Mouse (Mus musculus) CH12.LX (cell line): ENCODE data around the gene Plrg1. TPM values are rescaled to one million over a fixed set of nuclear protein-coding genes. Genes with fewer than 3 reads are reported as not detected.

Experiments
- DNase-seq: peaks from one replicate; pipeline ENCODE4 v3.0.0-alpha.2; 2013; ENCODE audit errors: extremely low read depth
- H3K27ac ChIP-seq: 2 replicates; pipeline ENCODE4 v1.5.1; 2012; ENCODE audit warnings: low read depth, mild to moderate bottlenecking, control low read depth, moderate library complexity; ENCODE audit not compliant: insufficient read depth
- H3K27me3 ChIP-seq: replicated peaks from 2 replicates; pipeline ENCODE3; 2012; ENCODE audit warnings: inconsistent platforms
- H3K36me3 ChIP-seq, 2 experiments: replicated peaks in 1 of 2; 2 replicates each; pipeline versions ENCODE3 to v1.6.1; 2012; ENCODE audit warnings: inconsistent platforms in 1 of 2, low read length in 1 of 2, mild to moderate bottlenecking in 1 of 2, mixed read lengths in 1 of 2, moderate library complexity in 1 of 2; ENCODE audit not compliant: control insufficient read depth in 1 of 2, insufficient read depth in 1 of 2
- H3K4me1 ChIP-seq, 2 experiments: 2 replicates each; pipeline ENCODE4 v1.6.1; 2012; ENCODE audit warnings: inconsistent platforms in 1 of 2, moderate library complexity in 1 of 2; ENCODE audit not compliant: insufficient read depth in 2 of 2, control insufficient read depth in 1 of 2
- H3K4me2 ChIP-seq: 2 replicates; pipeline ENCODE4 v1.6.1; 2012; ENCODE audit warnings: low read depth, mild to moderate bottlenecking, control low read depth; ENCODE audit not compliant: poor library complexity, insufficient read depth, severe bottlenecking
- H3K4me3 ChIP-seq, 3 experiments: fragments of 150-350 bp in 1 of 3; sonication (generic) in 1 of 3; replicated peaks in 1 of 3; 2 replicates each; pipeline versions ENCODE3 to v1.5.1; 2011 to 2012; ENCODE audit warnings: low read depth in 2 of 3, low read length in 2 of 3, mild to moderate bottlenecking in 2 of 3, moderate library complexity in 2 of 3, control low read depth in 1 of 3, improper control_type of control experiment in 1 of 3, inconsistent platforms in 1 of 3, mixed read lengths in 1 of 3; ENCODE audit not compliant: poor library complexity in 1 of 3
- H3K79me2 ChIP-seq: replicated peaks from 2 replicates; pipeline ENCODE4 v1.6.1; 2012; ENCODE audit warnings: mild to moderate bottlenecking, moderate library complexity; ENCODE audit not compliant: control insufficient read depth, poor library complexity, insufficient read depth, severe bottlenecking; ENCODE audit errors: extremely low read depth
- H3K9ac ChIP-seq: 2 replicates; pipeline ENCODE4 v1.6.1; 2012; ENCODE audit warnings: low read depth, mild to moderate bottlenecking, control low read depth, moderate library complexity; ENCODE audit not compliant: insufficient read depth
- H3K9me3 ChIP-seq: replicated peaks from 2 replicates; pipeline ENCODE3; 2012; ENCODE audit warnings: low read length, inconsistent platforms, mixed read lengths
- CHD1 ChIP-seq: IDR thresholded peaks from 2 replicates; pipeline ENCODE4 v1.6.1; 2012; ENCODE audit warnings: low read depth, low read length, improper control_type of control experiment, inconsistent platforms
- CTCF ChIP-seq, 2 experiments: IDR thresholded peaks in 1 of 2; conservative IDR thresholded peaks in 1 of 2; 2 replicates each; pipeline ENCODE4 v1.5.1; 2011 to 2012; ENCODE audit warnings: low read depth in 2 of 2, low read length in 2 of 2, improper control_type of control experiment in 1 of 2, inconsistent platforms in 1 of 2, mild to moderate bottlenecking in 1 of 2, moderate library complexity in 1 of 2
- E2F4 ChIP-seq: IDR thresholded peaks from 2 replicates; pipeline ENCODE4 v1.6.1; 2011; ENCODE audit warnings: low read depth, low read length, improper control_type of control experiment; ENCODE audit not compliant: insufficient replicate concordance
- ETS1 ChIP-seq: conservative IDR thresholded peaks from 2 replicates; pipeline ENCODE4 v1.6.1; 2012; ENCODE audit warnings: low read depth, mild to moderate bottlenecking, inconsistent platforms, low read length, improper control_type of control experiment, moderate library complexity
- GABPA ChIP-seq: IDR thresholded peaks from 2 replicates; pipeline ENCODE4 v1.6.1; 2012; ENCODE audit warnings: low read depth, low read length, improper control_type of control experiment, inconsistent platforms; ENCODE audit not compliant: insufficient replicate concordance
- IRF4 ChIP-seq: IDR thresholded peaks from 2 replicates; pipeline ENCODE4 v1.6.1; 2014; ENCODE audit warnings: low read depth, mild to moderate bottlenecking, inconsistent platforms, low read length, improper control_type of control experiment
- JUND ChIP-seq: conservative IDR thresholded peaks from 2 replicates; pipeline ENCODE4 v1.6.1; 2011; ENCODE audit warnings: low read depth, low read length, improper control_type of control experiment
- MAFK ChIP-seq: IDR thresholded peaks from 2 replicates; pipeline ENCODE4 v1.6.1; 2011; ENCODE audit warnings: low read length, improper control_type of control experiment; ENCODE audit not compliant: insufficient replicate concordance
- MAZ ChIP-seq: IDR thresholded peaks from 2 replicates; pipeline ENCODE4 v1.6.1; 2012; ENCODE audit warnings: low read depth, mild to moderate bottlenecking, inconsistent platforms, low read length, improper control_type of control experiment, moderate library complexity
- MXI1 ChIP-seq: IDR thresholded peaks from 2 replicates; pipeline ENCODE4 v1.6.1; 2011; ENCODE audit warnings: mild to moderate bottlenecking, low read depth, low read length, improper control_type of control experiment
- NRF1 ChIP-seq: IDR thresholded peaks from 2 replicates; pipeline ENCODE4 v1.6.1; 2014; ENCODE audit warnings: low read depth, mild to moderate bottlenecking, inconsistent platforms, low read length, improper control_type of control experiment, moderate library complexity
- SIN3A ChIP-seq: IDR thresholded peaks from 2 replicates; pipeline ENCODE4 v1.6.1; 2012; ENCODE audit warnings: low read length, improper control_type of control experiment, inconsistent platforms
- TBP ChIP-seq: conservative IDR thresholded peaks from 2 replicates; pipeline ENCODE4 v1.6.1; 2011; ENCODE audit warnings: low read depth, low read length, improper control_type of control experiment
- TCF12 ChIP-seq: IDR thresholded peaks from 2 replicates; pipeline ENCODE4 v1.6.1; 2014; ENCODE audit warnings: low read depth, mild to moderate bottlenecking, inconsistent platforms, low read length, improper control_type of control experiment
- ZMIZ1 ChIP-seq: IDR thresholded peaks from 2 replicates; pipeline ENCODE4 v1.6.1; 2012; ENCODE audit warnings: low read depth, mild to moderate bottlenecking, inconsistent platforms, low read length, improper control_type of control experiment
- ZNF384 ChIP-seq: IDR thresholded peaks from 2 replicates; pipeline ENCODE4 v1.6.1; 2012; ENCODE audit warnings: low read depth, low read length, improper control_type of control experiment, inconsistent platforms
- dilution Hi-C: fragments of 300-500 bp; cut with MboI; formaldehyde crosslinking; loops from 2 replicates; pipeline ENCODE4 v1.14.3; 2020; ENCODE audit warnings: low sequenced_read_pairs; ENCODE audit not compliant: extremely low pct_unique_long_range_greater_than_20kb, extremely low pct_ligation_motif_present
- in situ Hi-C: fragments of 300-500 bp; cut with MboI; formaldehyde crosslinking; loops from 3 replicates; pipeline ENCODE4 v1.14.3; 2019; ENCODE audit warnings: low sequenced_read_pairs, low pct_ligation_motif_present, low pct_unique_long_range_greater_than_20kb, mixed read lengths
- polyA plus RNA-seq: library from polyadenylated mRNA; unstranded; fragments of >175 nt; gene quantifications from 2 replicates; pipeline ENCODE4 v1.2.1, GENCODE M21; 2012; ENCODE audit warnings: low read depth; ENCODE audit not compliant: insufficient read length
- total RNA-seq, 2 experiments: library from RNA; depleted of rRNA; stranded (reverse); fragments of 300-350 nt in 1 of 2; fragments of >200 nt in 1 of 2; gene quantifications; 2 replicates each; pipeline ENCODE4 v1.2.3; 2012 to 2014

Plrg1 gene
- total and polyA plus RNA-seq, 3 experiments, result 93.1 to 128 (median 108) TPM

GRCm38 (mm10) chr3:83007557-83007956 lies 47.8 kb upstream of the Plrg1 start, which contains the start of gene Fgg:
Gene Fgg (plus strand): TSS chr3:83007724.
- no peaks in the 10 kb centered on the region for H3K27me3 ChIP-seq
- no peaks in the 10 kb centered on the region for H3K9me3 ChIP-seq
- no peaks in the 10 kb centered on the region for H3K79me2 ChIP-seq
- no peaks in the 10 kb centered on the region for H3K4me1 ChIP-seq
- in situ Hi-C loops, result no loop called here
- no peak within 1 kb of the TSS for H3K4me2 ChIP-seq
- no peaks in the 10 kb centered on the region for H3K36me3 ChIP-seq
- H3K27ac ChIP-seq, result no peak within 1 kb of the TSS
- no peak for DNase-seq
- dilution Hi-C loops, result no loop called here
- H3K4me3 ChIP-seq, result no peak within 1 kb of the TSS
- no peak within 1 kb of the TSS for H3K9ac ChIP-seq
- no peak for TF ChIP-seq E2F4

DNA sequence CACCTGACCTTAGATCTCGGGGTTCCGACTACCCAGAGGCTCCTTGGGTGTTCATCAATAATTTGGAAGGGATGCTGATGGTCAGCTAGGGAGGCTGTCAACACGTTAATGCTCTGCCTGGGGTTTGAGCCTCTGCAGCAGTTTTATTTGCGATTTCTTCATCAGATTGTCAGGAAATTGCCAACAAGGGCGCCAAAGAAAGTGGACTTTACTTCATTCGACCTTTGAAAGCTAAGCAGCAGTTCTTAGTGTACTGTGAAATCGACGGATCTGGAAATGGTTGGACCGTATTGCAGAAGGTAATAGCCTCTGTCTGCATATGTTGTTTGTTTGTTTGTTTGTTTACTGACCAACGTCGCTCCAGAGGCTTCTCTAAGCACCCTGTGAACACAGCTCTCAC lies 45.0 kb upstream of the Plrg1 start:
- in situ Hi-C loops, result no loop called here
- Histone ChIP-seq H3K36me3 (no peaks in the 10 kb centered on the region), H3K9me3 (no peaks in the 10 kb centered on the region), H3K4me3 (no peak overlapping the region), H3K79me2 (no peaks in the 10 kb centered on the region), H3K27ac (no peak overlapping the region), H3K4me2 (no peak overlapping the region), H3K27me3 (no peaks in the 10 kb centered on the region), H3K9ac (no peak overlapping the region), H3K4me1 (no peaks in the 10 kb centered on the region)
- no peak for TF ChIP-seq MAFK
- TF ChIP-seq JUND, result no peak
- TF ChIP-seq CTCF (conservative IDR thresholded peaks at IDR 0.05 in 1 of 2, IDR thresholded peaks at IDR 0.05 in 1 of 2; ENCODE audit: low read depth in 2 of 2, low read length in 2 of 2), result no peak
- TF ChIP-seq IRF4, result no peak
- dilution Hi-C loops, result no loop called here
- no peak for DNase-seq

GRCm38 (mm10) chr3:83011136-83011535 lies 44.2 kb upstream of the Plrg1 start:
- H3K4me3 ChIP-seq, result no peak overlapping the region
- no peak overlapping the region for H3K9ac ChIP-seq
- no peak for DNase-seq
- H3K4me1 ChIP-seq, result no peaks in the 10 kb centered on the region
- no peak overlapping the region for H3K27ac ChIP-seq
- H3K27me3 ChIP-seq, result no peaks in the 10 kb centered on the region
- dilution Hi-C loops (no loop called here), in situ Hi-C loops (no loop called here)
- H3K9me3 ChIP-seq, result no peaks in the 10 kb centered on the region
- no peak for TF ChIP-seq TBP
- TF ChIP-seq JUND, result no peak
- TF ChIP-seq TCF12, result no peak
- no peak for TF ChIP-seq CHD1
- no peak for TF ChIP-seq ZMIZ1
- no peak for TF ChIP-seq MXI1
- no peak for TF ChIP-seq MAZ
- no peak for TF ChIP-seq ETS1
- TF ChIP-seq E2F4, result no peak
- no peak for TF ChIP-seq GABPA
- TF ChIP-seq NRF1, result no peak
- TF ChIP-seq SIN3A, result no peak
- TF ChIP-seq ZNF384, result no peak
- H3K36me3 ChIP-seq, result no peaks in the 10 kb centered on the region
- H3K4me2 ChIP-seq, result no peak overlapping the region
- H3K79me2 ChIP-seq, result no peaks in the 10 kb centered on the region
